Mouse (Mus musculus): ENCODE measurements around the gene Gng10.

Gng10 gene

DNA sequence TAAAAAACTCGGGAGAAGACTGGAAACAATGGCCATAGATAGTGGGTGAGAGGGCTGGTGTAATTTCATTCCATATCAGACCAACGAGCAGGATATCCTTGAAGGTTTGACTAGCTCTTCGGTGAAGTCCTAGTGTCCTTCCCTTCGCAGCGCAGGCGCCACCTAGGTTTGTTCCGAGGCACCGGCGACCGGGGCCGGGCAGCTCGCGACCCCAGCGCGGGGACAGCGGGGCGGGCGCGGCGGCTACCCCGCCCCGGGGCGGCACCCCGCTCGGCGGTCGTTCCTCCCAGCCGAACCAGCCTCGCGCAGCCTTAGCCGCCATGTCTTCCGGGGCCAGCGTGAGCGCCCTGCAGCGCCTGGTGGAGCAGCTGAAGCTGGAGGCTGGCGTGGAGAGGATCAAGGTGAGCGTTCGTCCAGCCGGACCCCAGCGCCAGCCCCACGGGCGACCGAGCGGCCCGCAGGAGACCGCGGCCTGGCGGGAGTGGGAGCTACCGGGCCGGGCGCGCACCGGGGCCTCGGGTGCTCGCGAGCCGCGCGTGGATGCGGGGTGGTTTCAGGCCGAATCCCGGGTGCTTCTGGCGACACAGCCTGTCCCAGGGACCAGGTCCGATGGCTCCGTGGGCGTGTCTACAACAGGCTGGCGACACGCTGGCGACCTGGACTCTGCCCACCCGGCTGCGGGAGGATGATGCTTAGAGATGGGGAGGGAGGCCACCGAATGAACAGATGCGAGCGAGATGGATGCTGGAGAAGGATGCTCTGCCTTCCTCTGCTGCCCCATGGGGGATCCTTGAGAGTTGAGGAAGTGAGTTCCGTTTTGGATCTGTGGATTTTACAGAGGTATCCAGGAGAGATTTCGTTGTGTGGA, at the start of gene Gng10:
TSS of gene Gng10 (plus strand) at position 171 of the 868 bp plus-strand sequence.
- DNase-seq (ENCODE audit: low spot score in 2 of 2) = peak; percentile 37 to 46

DNA sequence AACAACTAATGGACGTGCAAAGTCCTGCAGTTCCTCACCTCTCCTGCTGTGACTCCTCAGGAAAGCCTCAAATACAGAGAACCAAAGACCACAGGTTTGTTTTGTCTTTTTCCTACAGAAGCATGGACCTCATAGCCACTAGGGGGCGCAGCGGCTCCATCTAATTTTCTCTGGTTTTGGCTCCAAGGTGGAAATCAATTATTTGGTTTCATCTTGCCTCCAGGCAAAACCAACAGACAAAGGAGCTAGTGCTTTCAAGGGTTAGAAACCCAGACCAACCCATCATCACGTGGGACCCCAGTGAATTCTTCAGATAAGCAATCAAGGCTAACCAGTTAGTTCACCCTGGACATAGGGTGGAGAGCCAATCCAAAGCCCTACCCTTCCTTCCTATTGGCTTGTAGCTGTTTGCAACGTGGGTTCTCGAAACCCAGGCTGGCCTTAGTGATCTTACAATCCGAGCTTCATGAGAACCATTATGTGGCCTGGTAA, 49.7 kb upstream of the Gng10 start:
- peak; percentile 80 to 85 for DNase-seq (ENCODE audit: low spot score in 2 of 2)

DNA sequence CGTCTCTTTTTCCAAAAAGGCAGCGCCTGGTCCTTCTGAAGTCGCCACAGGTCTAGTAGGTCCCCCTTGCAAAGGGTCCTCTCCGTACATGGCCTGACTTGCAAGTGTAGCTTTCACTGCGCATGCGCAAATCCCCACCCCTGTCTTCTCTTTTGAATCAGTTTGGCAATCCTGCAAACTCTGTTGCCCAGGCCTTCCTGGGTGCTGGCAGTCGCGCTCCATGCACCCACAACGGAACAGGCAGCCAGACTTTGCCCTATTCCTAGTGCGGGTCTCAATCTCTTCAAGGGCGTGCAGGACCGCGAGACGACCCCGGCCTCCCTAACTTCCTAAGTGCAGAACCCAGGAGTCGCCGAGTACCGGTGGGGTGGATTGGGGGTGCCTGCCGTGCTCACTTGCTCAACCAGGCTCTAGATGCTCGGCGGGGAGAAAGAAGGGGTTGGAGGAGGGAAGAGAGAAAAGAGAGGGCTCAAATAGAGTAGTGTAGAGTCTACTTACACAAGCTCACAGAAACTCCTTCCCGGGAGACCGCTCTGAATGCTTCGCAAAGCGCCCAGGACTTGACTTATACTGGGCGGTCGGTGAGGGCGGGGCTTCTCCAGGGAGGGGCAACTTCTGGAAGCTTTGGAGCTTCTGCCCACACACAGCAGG, 48.2 kb upstream of the Gng10 start, which contains the start of gene Ptgr1:
TSS of gene Ptgr1 (minus strand) at position 580 of the 651 bp plus-strand sequence.
- peak; percentile 70 to 79 for DNase-seq (ENCODE audit: low spot score in 2 of 2)

DNA sequence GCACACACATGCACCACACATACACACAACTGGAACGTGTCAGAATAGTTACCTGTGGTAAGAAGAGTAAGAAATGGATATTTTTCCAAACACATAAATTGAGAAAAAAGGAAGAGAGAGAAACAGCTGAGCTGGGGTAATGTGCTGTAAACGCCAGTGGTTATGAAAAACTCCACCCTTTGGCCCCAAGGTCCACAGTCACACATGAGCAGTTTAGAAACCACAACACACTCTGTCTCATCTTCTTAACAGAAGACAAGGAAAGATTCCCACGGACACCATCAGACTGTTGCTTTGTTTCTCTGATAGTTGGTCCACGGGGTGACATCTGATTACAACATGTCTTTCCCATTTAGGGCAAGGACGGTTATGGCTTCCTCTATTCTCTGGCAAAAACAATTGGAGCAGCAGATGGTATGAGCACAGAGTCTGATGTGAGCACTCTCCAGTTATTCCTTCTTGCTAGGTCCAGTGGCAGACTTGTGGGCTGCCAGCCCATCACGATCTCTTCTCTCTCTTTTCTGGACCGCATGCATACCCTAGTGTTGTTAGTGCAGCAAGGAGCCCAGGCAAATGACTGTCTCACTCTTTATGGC, 45.5 kb upstream of the Gng10 start:
- no peak for DNase-seq (ENCODE audit: low spot score in 2 of 2)

DNA sequence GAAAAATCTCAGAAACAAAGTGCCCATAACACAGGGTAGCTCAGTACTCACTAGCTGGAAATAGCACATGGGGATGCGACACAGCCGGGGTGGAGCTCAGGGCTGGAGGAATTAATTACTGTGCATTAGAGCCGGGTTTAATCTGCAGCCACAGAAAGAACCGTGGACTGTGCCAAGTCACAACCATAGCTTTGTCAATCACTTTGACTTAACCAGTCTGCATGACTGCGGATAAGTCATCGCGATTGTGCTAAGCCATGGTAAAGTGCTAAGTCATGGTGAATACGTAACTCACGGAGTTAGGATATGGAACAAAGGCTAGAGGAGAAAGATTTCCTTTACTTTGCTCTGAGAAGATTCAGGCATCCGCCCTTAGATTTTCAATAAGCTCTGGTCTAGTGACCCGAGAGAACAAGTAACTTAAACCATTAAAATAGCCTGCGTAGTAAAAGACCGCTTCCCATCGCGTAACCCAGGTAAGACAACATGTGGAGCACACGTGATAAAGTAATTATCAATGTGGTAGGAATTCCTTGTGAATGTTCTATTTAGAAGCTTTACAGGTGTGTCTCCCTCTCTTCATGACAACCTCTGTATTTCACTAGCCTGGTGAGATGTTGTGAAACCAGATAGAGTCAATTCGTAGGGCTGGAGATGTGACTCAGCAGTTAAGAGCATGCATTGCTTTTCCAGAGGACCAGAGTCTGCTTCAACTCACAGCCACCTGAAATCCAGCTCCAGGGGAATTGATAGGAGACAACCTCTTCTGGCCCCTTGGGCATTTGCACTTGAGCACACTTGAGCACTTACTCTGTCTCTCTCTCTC, 44.1 kb upstream of the Gng10 start:
- no peak for DNase-seq (ENCODE audit: low spot score in 2 of 2)

DNA sequence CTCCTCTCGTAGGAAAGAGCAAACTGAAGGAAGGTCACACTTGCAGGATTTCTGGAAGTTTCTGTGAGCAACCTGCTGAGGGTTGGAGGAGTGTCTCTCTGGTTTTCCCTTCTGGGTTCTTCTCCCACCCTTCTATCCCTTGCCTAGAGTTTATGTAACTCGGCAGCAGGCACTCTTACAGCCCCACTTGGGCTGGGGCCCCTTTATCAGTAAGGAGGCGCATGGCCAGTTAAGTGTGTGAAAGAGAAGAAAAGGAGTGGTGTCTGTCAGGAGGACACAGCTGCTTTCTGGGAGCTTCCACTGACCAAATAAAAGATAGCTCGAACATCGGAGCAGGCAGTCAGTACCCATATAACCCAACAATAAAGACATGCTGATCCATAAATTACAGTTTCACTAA, 42.7 kb upstream of the Gng10 start:
- no peak for DNase-seq (ENCODE audit: low spot score in 2 of 2)

DNA sequence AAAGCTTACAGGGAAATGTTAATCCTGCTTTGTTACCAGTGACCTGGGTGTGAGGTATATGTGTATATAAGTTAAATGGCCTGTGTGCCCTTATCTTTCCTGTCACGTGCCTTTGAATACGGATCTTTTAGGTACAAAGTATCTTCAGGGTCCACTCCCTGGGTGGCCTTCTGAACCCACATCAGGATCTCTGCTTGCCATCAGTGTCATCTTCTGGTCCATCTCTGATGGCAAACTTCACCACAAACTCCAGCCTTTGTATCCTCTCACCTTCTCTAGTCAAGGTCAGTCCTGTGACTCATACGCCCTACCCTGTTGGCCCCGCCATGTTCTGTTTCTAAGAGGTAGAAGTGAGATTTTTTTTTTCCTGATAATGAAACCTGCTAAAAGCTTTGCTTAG, 40.1 kb upstream of the Gng10 start, which contains the start of gene Dnajc25:
TSS of gene Dnajc25 (plus strand) at position 301 of the 400 bp plus-strand sequence.
- DNase-seq (ENCODE audit: low spot score in 2 of 2) = no peak

DNA sequence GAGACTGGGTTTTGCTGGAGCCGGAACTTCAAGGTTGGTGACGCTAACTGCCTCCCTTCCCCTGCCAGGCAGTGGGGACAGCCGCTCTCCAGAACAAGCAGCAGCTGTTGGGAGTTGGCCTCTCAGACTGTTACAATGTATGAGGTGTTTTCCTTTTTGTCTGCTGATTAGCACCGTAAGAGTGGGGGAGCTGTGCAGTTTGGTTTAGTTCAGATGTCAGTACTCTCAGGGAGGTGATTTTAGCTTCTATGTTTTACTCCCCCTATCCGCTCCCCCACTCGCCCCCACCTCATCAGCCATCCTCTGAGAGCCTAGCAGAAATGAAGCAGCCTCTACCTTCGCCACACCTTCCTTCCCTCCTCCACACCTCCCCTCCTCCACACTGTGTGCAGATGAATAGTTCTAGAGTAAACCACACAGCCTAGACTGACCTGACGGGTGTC, 39.6 kb upstream of the Gng10 start:
- DNase-seq (ENCODE audit: low spot score in 2 of 2) = no peak

DNA sequence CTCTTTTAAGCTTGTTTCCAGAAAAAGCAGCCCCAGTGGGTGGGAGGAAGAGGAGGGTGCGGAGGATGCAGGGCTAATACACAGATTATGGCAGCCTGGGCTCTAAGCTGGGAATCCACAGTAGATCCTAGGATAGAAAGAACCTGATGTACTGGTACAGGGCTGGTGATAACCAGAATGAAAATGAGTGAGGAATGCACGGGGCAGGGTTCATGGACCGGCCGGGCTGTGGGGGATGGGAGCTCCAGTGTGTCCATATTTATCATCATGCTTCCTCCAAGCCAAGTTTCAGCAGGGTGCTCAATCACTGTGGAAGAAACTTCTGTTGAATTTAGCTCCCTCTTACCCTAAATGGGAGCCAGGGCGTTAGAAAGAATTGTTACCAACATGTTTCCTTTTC, 37.8 kb upstream of the Gng10 start:
- no peak for DNase-seq (ENCODE audit: low spot score in 2 of 2)

DNA sequence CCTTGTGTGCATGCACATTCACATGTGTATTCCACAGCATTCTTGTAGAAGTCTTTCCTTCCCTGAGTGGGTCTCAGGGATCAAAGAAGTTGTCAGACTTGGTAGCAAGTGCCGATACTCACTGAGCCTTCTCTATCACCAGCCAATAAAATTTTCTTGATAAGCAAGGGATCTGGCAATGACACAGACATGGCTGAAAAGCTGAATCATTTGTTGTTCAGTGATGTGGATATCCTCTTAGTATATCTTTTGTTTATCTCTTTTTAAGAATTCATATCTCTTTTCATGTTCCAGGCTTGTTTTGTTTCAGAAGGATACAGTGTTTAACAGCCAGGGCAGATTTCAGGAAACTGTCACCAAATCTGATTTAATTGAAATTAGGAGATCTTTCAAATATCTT, 36.2 kb upstream of the Gng10 start:
- no peak for DNase-seq (ENCODE audit: low spot score in 2 of 2)

DNA sequence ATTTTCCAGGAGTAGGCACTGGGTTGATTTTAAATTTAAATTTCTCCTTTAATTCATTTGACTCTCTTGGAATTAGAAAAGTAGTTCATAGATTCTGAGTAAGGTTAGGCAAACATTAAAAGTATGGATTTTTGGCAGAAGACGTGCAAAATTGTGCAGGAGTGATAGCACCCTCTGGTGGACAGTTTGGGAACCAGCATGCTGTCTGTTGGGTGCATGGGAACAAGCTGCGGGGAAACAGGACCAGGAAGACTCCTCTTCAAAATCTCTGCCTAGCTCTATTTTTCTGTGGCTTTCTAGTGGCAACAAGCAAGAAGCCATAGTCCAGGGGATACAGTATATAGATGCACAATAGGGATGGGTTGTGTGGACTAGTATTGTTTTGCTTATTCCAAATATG, 35.2 kb upstream of the Gng10 start:
- peak; percentile 51 to 70 for DNase-seq (ENCODE audit: low spot score in 2 of 2)

DNA sequence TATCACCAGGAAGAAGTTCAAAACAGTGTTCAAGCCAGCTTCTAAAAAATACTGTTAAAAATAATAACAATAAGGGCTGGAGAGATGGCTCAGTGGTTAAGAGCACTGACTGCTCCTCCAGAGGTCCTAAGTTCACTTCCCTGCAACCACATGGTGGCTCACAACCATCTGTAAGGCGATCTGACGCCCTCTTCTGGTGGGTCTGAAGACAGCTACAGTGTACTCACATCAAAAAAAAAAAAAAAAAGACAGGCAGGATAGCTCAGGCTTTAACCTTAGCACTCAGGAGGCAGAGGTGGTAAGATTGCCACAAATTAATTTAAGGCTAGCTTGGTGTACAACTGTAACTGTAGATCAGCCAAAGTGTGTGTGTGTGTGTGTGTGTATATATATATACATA, 34.3 kb upstream of the Gng10 start:
- peak; percentile 54 to 74 for DNase-seq (ENCODE audit: low spot score in 2 of 2)

DNA sequence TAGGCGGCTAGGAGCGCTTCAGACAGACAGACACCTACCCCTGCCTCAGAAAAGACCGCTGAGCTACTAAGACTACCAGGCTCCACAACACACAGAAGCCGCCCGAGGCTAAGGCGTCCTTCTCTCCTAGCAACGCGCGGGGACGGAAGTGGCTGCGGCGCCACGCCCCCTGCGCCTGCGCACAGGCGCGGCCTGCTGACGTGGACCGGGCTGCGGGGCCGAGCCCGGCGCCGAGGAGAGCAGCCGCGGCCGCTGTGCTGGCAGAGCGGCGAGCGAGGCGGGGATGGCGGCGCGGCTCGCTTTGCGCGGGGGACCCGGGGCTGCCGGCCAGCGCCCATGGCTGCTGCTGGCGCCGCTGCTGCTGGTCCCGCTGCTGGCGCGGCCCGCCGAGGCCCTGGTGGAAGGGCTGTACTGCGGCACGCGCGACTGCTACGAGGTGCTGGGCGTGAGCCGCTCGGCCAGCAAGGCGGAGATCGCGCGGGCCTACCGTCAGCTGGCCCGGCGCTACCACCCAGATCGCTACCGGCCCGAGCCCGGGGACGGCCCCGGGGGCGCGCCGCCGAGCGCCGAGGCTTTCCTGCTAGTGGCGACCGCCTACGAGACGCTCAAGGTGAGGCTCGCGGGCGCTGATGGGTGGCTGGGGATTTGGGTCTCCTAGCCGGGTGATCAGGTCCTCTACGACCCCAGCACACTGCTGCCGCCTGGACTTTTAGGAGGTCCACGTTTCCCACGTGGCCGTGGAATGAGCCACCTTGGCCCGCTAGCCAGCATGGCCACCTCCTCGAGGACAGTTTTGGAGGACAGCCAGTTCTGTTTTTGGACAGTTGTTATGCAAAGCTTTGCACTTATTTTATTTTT, 31.7 kb upstream of the Gng10 start, which contains the start of gene Gm20503:
TSS of gene Gm20503 (plus strand) at position 263 of the 858 bp plus-strand sequence.
- peak; percentile 87 to 90 for DNase-seq (ENCODE audit: low spot score in 2 of 2)

DNA sequence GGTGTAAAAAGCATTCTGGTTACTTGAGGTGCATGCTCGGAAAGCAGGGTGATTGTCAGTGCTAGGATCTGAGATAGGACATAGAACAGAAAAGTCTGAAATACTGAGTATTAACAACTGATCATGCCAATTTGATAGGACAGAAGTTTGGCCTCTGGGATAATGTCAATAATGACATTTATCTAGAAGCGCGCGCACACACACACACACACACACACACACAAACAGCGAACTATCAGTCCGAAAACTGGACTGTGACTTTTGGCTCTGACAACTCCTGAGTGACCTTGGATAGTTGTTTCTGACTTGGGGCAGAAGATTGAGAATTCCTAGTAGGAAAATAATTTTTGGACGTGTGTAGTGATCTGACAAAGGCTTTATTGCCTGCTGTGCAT, 31.1 kb upstream of the Gng10 start:
- no peak for DNase-seq (ENCODE audit: low spot score in 2 of 2)

DNA sequence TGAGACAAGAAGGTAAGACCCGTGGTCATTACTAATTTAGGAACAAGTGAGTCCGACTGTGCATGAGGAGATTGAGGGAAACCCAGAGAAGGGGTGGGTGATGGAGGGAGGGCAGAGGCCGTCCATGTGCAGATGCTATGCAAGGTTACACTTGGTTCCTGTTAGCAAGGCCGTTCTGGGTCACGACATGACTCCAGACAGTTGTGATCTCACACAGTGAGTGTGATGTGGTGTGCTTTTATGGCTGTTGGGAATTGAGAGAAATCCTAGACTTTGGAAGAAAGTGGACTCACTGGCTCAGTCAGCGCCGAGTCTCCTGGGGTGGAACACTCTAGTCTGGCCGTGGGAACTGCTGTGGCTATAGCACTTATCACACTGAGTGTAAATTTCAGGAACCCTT, 28.7 kb upstream of the Gng10 start:
- DNase-seq (ENCODE audit: low spot score in 2 of 2) = no peak

DNA sequence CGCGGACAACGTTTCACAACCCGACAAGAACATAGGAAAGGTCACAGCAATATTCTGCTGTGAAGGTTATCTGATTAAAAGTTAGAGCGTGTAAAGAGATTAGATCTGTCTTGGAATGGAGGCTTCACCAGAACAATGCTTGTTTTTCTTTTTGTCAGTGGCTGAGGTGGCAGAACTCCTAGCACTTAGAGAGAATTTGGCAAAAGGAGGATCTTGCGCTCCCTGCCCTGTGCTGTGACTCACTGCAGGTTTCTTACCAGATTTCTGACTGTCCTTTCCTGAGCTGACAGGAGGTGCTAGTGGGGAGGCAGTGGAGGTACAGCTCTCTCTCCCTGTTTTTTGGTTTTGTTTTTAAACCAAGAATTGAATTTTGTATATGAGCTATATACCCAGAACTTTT, 27.9 kb upstream of the Gng10 start:
- DNase-seq (ENCODE audit: low spot score in 2 of 2) = peak in 1 of 2 experiments; percentile 12

DNA sequence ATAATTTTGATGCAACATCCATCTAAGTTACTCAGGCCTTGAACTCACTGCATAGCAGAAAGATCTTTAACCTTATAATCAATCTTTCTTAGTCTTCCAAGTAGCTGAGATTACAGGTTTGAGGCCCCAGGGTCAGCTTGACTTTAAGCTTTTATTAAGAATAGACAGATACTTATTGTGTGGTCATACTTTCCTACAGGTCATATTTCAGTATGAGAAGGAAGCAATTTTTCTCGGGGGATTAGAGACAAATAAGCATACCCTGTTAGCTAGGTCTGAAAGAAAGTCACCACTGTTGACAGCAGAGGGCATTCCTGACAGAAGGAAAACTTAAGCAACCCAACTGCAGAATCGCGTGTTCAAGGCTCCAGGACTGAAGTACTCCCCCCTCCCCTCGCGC, 26.9 kb upstream of the Gng10 start:
- no peak for DNase-seq (ENCODE audit: low spot score in 2 of 2)

DNA sequence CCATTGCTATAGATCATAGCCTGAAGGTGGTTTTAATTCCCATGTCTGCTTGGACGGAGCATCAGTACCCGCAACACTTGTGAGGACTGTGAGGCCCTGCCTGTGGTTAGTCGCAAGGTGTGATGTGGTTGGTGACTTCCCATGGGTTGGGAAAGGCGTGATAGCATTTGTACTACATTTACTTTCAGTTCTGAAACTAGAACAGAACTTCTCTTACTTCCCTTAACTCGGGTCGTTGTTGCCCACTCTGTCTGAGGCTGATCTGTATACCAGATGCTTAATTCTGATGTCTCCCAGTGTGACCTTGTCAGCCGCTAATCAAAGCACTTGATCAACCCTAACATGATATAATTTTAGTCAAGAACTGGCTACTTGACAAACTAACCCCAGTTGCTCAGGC, 25.7 kb upstream of the Gng10 start:
- DNase-seq (ENCODE audit: low spot score in 2 of 2) = peak; percentile 59 to 62

DNA sequence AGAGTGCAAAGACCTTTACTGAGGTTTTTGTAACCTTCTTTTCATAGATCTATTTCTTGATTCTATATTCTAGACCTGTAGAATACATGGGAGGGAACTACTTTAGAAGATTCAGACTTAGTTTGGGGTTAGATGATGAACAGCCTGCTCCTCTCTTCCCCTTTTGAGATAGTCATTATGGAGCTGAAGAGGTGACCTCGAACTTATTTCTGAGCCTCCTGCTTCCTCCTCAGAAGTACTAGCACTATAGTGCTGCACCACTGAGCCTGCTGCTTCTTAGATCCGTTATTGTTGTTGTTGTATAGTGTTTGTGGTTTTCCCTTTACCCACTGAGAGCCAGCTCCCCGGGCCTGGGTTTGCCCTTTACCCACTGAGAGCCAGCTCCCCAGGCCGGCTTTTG, 25.2 kb upstream of the Gng10 start:
- peak in 1 of 2 experiments; percentile 36 for DNase-seq (ENCODE audit: low spot score in 2 of 2)

DNA sequence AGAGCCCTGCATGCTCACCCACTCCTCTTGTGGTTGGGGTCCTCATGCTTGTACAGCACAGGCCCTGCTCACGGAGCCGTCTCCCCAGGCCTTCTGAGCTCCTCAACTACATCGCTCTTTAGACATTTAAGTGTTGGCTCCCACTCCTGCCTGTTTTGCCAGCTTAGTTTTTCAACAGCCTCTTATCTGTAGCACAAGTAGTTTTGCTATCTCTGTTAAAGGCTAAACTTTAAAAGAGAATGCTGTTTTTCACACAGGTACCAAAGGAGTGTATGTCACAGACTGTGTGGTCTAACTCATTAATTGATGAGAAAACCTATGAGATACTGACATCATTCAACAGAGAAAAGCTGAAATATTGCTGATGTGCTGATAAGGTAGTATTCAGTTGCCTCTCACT, 23.4 kb upstream of the Gng10 start:
- DNase-seq (ENCODE audit: low spot score in 2 of 2) = no peak
